Mouse (Mus musculus): ENCODE measurements around the gene Vps37c. TPM values are rescaled to one million over a fixed set of nuclear protein-coding genes. Genes with fewer than 3 reads are reported as not detected.

The Vps37c gene
- 2.6 TPM for polyA plus RNA-seq (2014; fragmentation: Illumina TruSeq; extraction: RNeasy Lipid Tissue Mini Kit (QIAGEN cat#74804); ENCODE audit: low read depth, low replicate concordance)

GRCm38 (mm10) chr19:10688537-10689352 is at the start of gene Vps37c:
Gene Vps37c (plus strand): TSS chr19:10688735.

GRCm38 (mm10) chr19:10677915-10678771 is 10.4 kb upstream of the Vps37c start, which contains the start of gene Pga5:
Gene Pga5 (minus strand): TSS chr19:10678071.

GRCm38 (mm10) chr19:10738811-10739210 is 50.3 kb downstream of the Vps37c start, which contains the start of gene Cd5:
Gene Cd5 (minus strand): TSS chr19:10739002.

Other genes with a start within 250 kb of the Vps37c start
- not detected for gene Lrrc10b, start 231.3 kb upstream of the Vps37c start, polyA plus RNA-seq (2014; fragmentation: Illumina TruSeq; extraction: RNeasy Lipid Tissue Mini Kit (QIAGEN cat#74804); ENCODE audit: low read depth, low replicate concordance)
- gene Ppp1r32, start 205.8 kb upstream of the Vps37c start, polyA plus RNA-seq (2014; fragmentation: Illumina TruSeq; extraction: RNeasy Lipid Tissue Mini Kit (QIAGEN cat#74804); ENCODE audit: low read depth, low replicate concordance): not detected
- gene Cpsf7, start 163.5 kb upstream of the Vps37c start, polyA plus RNA-seq (2014; fragmentation: Illumina TruSeq; extraction: RNeasy Lipid Tissue Mini Kit (QIAGEN cat#74804); ENCODE audit: low read depth, low replicate concordance): 35.0 TPM
- gene Sdhaf2, start 162.6 kb upstream of the Vps37c start, polyA plus RNA-seq (2014; fragmentation: Illumina TruSeq; extraction: RNeasy Lipid Tissue Mini Kit (QIAGEN cat#74804); ENCODE audit: low read depth, low replicate concordance): 72.4 TPM
- gene Tmem216, start 132.5 kb upstream of the Vps37c start, polyA plus RNA-seq (2014; fragmentation: Illumina TruSeq; extraction: RNeasy Lipid Tissue Mini Kit (QIAGEN cat#74804); ENCODE audit: low read depth, low replicate concordance): 5.5 TPM
- gene Cyb561a3, start 111.6 kb upstream of the Vps37c start, polyA plus RNA-seq (2014; fragmentation: Illumina TruSeq; extraction: RNeasy Lipid Tissue Mini Kit (QIAGEN cat#74804); ENCODE audit: low read depth, low replicate concordance): 3.2 TPM
- 5.4 TPM for gene Tmem138, start 111.4 kb upstream of the Vps37c start, polyA plus RNA-seq (2014; fragmentation: Illumina TruSeq; extraction: RNeasy Lipid Tissue Mini Kit (QIAGEN cat#74804); ENCODE audit: low read depth, low replicate concordance)
- gene Ddb1, start 83.4 kb upstream of the Vps37c start, polyA plus RNA-seq (2014; fragmentation: Illumina TruSeq; extraction: RNeasy Lipid Tissue Mini Kit (QIAGEN cat#74804); ENCODE audit: low read depth, low replicate concordance): 62.9 TPM
- gene Tkfc, start 83.1 kb upstream of the Vps37c start, polyA plus RNA-seq (2014; fragmentation: Illumina TruSeq; extraction: RNeasy Lipid Tissue Mini Kit (QIAGEN cat#74804); ENCODE audit: low read depth, low replicate concordance): 21.8 TPM
- 0.93 TPM for gene Vwce, start 54.5 kb upstream of the Vps37c start, polyA plus RNA-seq (2014; fragmentation: Illumina TruSeq; extraction: RNeasy Lipid Tissue Mini Kit (QIAGEN cat#74804); ENCODE audit: low read depth, low replicate concordance)
- not detected for gene Pga5, start 10.7 kb upstream of the Vps37c start, polyA plus RNA-seq (2014; fragmentation: Illumina TruSeq; extraction: RNeasy Lipid Tissue Mini Kit (QIAGEN cat#74804); ENCODE audit: low read depth, low replicate concordance)
- not detected for gene Cd5, start 50.3 kb downstream of the Vps37c start, polyA plus RNA-seq (2014; fragmentation: Illumina TruSeq; extraction: RNeasy Lipid Tissue Mini Kit (QIAGEN cat#74804); ENCODE audit: low read depth, low replicate concordance)
- gene Cd6, start 141.3 kb downstream of the Vps37c start, polyA plus RNA-seq (2014; fragmentation: Illumina TruSeq; extraction: RNeasy Lipid Tissue Mini Kit (QIAGEN cat#74804); ENCODE audit: low read depth, low replicate concordance): not detected
- gene Slc15a3, start 151.0 kb downstream of the Vps37c start, polyA plus RNA-seq (2014; fragmentation: Illumina TruSeq; extraction: RNeasy Lipid Tissue Mini Kit (QIAGEN cat#74804); ENCODE audit: low read depth, low replicate concordance): 0.49 TPM
- 0.12 TPM for gene Tmem132a, start 181.2 kb downstream of the Vps37c start, polyA plus RNA-seq (2014; fragmentation: Illumina TruSeq; extraction: RNeasy Lipid Tissue Mini Kit (QIAGEN cat#74804); ENCODE audit: low read depth, low replicate concordance)
- gene Tmem109, start 193.3 kb downstream of the Vps37c start, polyA plus RNA-seq (2014; fragmentation: Illumina TruSeq; extraction: RNeasy Lipid Tissue Mini Kit (QIAGEN cat#74804); ENCODE audit: low read depth, low replicate concordance): 2.8 TPM
- 37.5 TPM for gene Prpf19, start 206.5 kb downstream of the Vps37c start, polyA plus RNA-seq (2014; fragmentation: Illumina TruSeq; extraction: RNeasy Lipid Tissue Mini Kit (QIAGEN cat#74804); ENCODE audit: low read depth, low replicate concordance)
- gene Zp1, start 231.9 kb downstream of the Vps37c start, polyA plus RNA-seq (2014; fragmentation: Illumina TruSeq; extraction: RNeasy Lipid Tissue Mini Kit (QIAGEN cat#74804); ENCODE audit: low read depth, low replicate concordance): not detected
- gene Ptgdr2, start 248.4 kb downstream of the Vps37c start, polyA plus RNA-seq (2014; fragmentation: Illumina TruSeq; extraction: RNeasy Lipid Tissue Mini Kit (QIAGEN cat#74804); ENCODE audit: low read depth, low replicate concordance): not detected